ENCODE assay signal across 13 mouse cellular contexts in the genomic region with DNA sequence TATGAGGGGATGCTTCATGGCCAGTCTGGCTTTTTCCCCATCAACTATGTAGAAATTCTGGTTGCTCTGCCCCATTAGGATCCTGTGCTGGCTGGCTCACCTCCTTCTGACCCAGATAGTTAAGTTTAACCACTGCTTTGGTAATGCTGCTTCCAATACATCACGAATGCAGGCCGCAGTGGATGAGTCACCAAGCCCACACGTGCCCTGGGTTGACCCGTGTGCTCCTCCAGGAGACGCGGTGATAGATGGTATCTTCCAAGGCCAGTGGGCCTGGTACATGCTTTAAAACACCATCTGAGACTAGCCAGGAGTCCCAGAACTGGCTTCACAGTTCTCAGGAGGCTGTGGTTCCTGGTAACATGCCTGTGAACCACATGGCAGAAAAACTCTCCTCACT.
"Had no signal": no experiment of that assay in that cellular context is flagged by ENCODE, and none has a peak within 500 bp of the region (broad histone marks: within the 10 kb centered on the region; RNA-seq: fewer than 3 reads in every experiment).

No protein-coding gene starts in this region.

- DNase-seq: kidney, postnatal 25 days; layer of hippocampus, adult 9-11 months; liver; lung, adult 18-20 months; lung, postnatal 10 days; lung, postnatal 36 days; midbrain, embryonic 14.5 days; retina, postnatal 1 day; right cerebral cortex, postnatal 25 days; spleen, adult 18-20 months; thymus, adult 18-20 months; thymus, postnatal 4 days had no signal

- ATAC-seq: liver, embryonic 12.5 days had no signal
